Mouse (Mus musculus) gastrocnemius, adult 18-20 months (tissue): ENCODE measurements around the gene Fxr2. TPM values are rescaled to one million over a fixed set of nuclear protein-coding genes. Genes with fewer than 3 reads are reported as not detected.

ENCODE experiments used
- DNase-seq: peaks from one replicate; pipeline ENCODE4 v3.0.0; 2021; ENCODE audit warnings: low spot score
- long read RNA-seq, 2 experiments: library from polyadenylated mRNA; stranded (forward); transcript quantifications; one replicate each; pipeline ENCODE4 v2.0.0; 2021
- total RNA-seq, 2 experiments: library from RNA; stranded (reverse); gene quantifications; 2 replicates each; pipeline ENCODE4 v1.2.3; 2021

Gene Fxr2
- total RNA-seq = 100 to 1,000 TPM; 101 to 106 TPM
- long read RNA-seq, experiment 1, transcript Fxr2-201 (17 exons, 2,951 nt) = major isoform, 205 of 242 reads
- long read RNA-seq, experiment 1, partial matches to known transcripts = 30 of 242 reads
- long read RNA-seq, experiment 1, other reads (novel, unspliced or antisense) = 7 of 242 reads
- long read RNA-seq, experiment 2, transcript Fxr2-201 (17 exons, 2,951 nt) = major isoform, 211 of 252 reads
- long read RNA-seq, experiment 2, partial matches to known transcripts = 33 of 252 reads
- long read RNA-seq, experiment 2, other reads (novel, unspliced or antisense) = 8 of 252 reads

DNA sequence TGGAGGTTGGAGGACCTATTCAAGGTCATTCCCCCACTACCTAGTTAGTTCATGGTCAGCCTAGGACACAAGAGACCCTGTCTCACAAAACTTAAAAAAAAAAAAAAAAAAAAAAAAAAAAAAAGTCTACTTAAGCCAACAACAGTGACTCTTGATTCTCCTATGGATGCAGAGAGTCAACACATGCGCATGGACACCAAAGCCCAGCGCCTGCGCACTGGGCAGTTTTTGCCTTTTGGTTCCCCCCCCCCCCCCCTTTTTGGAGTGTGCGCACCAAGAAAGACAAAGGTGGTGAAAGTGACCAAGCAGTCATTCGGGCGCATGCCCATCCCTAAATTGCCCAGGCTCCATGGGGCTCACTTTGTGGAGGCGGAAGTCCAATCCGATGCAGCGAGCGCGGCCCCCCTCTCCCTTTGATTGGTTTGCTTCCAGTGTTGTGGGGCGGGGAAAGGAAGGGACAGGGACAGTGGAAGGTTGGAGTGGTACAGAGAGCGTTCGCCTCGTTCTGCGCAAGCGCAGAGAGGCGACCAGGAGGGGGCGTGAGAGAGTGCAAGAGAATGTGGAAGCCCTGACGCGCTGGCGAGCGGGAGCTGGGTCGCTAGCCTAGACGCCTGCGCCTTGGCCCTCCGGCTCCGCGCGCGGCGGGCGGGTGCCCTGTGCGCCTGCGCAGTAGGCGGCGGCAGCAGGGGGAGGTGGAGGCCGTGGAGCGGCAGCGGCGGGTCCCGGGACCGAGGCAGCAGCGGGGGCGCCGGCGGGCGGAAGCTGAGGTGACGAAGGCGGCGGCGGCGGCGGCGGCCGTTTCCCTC is at the start of gene Fxr2:
Gene Fxr2 (plus strand): TSS at position 707 of the 806 bp plus-strand sequence.
- peak; percentile 100 for DNase-seq

DNA sequence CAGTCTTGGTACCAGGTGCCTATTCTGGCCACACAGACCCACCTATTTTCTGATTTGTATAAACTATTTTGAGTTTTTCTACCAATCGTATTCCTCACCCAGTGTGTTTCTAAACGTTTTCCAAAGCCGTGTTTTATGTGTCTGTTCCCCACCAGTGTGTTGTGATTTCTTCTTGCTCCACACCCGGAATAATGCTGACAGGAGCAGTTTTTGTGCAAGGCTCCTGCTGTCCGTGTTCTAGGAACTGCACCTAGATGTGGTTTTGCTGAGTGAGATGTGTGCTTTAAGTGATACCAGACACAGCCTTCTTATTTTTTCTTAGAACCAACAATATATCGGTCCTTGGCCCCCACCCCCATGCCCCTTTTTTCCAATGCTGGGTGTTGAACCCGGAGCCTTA is 48.8 kb upstream of the Fxr2 start:
- no peak for DNase-seq

- no peak for DNase-seq
These were observed 47.9 kb upstream of the Fxr2 start for GRCm38 (mm10) chr11:69584937-69585336.

DNA sequence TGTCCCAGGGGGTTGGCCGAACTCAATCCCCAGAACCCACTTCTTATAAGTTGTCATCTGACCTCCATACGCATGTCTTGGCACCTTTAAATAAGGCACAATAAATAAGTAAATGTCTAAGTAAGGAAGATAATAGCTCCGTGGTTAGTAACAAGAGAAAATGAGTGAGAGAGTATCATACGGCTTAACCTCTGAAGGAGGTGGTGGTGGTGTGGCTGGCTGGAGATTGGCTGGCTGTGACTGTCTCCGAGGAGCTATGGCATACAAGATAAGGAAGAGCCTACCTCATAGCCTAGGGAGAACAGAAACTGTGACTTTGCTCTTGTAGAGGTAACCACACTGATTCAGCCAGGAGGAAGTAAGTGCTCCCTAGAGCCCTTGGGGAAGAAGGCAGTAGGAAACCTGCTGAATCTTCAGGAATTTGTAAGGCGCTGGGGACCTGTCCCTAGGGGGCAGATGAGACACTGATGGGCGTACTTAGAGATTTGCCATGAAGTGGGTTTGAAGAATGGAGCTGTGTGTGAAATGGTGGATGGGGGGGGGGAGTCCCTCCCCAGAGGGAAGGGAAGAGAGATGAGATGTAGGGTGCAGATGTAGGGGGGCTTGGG is 47.0 kb upstream of the Fxr2 start:
- DNase-seq = no peak

GRCm38 (mm10) chr11:69589207-69589834 is 43.5 kb upstream of the Fxr2 start:
- DNase-seq = no peak

GRCm38 (mm10) chr11:69590622-69591021 is 42.2 kb upstream of the Fxr2 start:
- DNase-seq = no peak

- peak; percentile 76 for DNase-seq
These were observed 41.4 kb upstream of the Fxr2 start for GRCm38 (mm10) chr11:69591424-69591823.

DNA sequence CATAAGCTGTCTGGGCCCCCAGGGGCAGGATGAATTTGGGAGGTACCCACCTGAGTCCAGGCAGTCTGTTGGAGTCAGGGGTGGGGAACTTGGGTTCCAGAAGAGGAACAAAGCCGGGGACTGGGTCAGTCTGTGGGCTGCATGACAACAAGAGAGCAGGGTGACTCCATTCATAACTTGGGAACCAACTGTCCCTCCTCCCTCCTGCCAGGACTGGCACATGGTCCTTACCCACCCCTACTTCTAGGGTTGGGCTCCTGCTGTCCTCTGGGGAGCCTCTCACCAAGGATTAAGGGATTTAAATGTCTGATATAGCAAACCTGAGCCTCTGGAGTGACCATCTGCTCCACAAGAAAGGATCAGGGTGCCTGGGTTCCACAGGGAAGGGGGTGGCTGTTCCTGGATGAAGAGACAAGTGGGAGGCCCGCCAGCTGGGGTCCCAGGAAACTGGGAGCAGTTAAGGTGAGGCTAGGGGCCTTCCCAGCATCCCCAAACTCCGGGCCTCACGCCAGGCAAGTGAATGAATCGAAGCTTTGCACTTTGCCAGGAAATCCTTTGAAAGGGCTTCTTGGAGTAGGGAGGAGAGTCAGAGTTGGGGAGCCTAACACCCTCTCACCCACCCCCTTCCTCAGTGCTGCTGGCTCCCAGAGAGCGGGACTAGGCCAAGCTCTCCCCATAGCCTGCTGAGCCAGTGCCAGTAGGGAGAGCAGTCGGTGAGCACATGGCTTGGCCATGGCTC is 40.7 kb upstream of the Fxr2 start:
- DNase-seq = peak; percentile 58

DNA sequence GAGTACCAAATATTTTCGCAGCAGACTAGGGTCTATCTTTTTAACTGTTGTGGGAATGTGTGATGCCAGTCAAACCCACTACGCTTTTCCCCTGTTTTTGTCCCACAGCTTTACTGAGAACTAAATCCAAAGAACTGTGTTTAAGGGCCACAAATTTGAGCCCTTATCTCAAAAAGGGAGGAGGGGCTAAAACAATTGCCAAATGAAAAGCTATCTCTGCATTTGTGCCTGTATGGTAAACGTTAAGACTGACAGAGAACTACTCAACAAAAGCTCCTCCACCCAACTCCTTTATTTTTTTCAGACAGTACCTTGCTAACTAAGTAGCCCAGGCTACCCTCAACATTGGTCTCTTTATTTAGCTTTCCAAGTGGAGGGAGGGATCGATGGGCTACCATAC is 40.0 kb upstream of the Fxr2 start:
- DNase-seq = no peak

DNA sequence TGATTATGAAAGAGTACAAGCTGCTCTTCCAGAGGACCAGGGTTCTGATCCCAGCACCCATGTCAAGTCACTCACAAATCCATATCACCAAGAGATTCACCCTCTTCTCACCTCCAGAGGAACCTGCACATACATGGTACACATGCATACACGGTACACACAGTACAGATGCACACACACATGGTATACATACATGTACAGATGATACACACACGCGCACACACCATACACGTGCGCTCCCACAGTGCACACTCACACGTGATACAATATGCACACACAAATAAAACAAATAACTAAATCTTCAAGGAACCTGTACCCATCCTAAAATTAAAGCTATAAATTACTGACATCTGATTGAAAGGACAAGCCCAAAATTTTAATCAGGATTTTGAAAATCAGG is 37.9 kb upstream of the Fxr2 start:
- no peak for DNase-seq

DNA sequence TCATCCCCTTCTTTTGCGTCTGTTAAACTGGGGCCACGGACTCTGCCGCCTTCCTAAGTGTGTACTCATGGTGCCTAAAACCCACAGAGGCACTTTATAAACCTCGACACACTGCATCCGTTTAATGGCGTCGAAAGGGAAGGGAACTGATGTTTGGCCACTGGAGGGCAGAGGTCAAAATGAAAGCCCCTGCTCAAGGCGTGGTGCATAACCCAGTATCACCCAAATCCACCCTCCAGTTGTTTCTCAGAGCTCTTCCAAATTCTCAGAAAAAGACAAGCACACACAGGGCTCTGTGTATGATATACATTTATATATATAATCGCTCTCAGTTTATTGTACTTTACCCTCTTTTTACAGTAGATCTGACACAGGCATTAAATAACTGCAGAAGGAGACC is 33.4 kb upstream of the Fxr2 start:
- no peak for DNase-seq

- DNase-seq = peak; percentile 77
These were observed 32.7 kb upstream of the Fxr2 start for GRCm38 (mm10) chr11:69600098-69600497.

DNA sequence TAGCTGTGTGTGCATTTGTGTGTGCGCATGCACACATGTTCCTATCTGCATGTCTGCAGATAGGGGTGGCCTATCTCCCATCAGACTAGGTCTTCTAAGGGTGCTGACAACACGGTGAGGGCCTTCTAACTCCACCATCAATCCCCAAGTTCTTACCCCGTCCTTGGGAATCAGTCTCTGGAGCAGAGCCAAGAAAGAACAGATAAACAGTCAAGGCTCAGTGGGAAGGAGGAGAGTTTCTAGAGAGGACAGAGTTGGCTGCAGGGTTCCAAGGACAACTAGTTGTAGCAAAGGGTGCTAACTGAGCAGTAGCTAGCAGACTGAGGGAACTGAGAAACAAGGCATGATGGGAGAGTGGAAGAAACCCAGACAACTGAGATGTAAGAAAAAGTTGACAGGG is 31.0 kb upstream of the Fxr2 start:
- DNase-seq = no peak

- peak; percentile 25 for DNase-seq
These were observed 29.3 kb upstream of the Fxr2 start for GRCm38 (mm10) chr11:69603516-69603915.

- DNase-seq = no peak
These were observed 28.4 kb upstream of the Fxr2 start for GRCm38 (mm10) chr11:69604347-69604746.

- peak; percentile 22 for DNase-seq
These were observed 27.8 kb upstream of the Fxr2 start for GRCm38 (mm10) chr11:69604795-69605664.

GRCm38 (mm10) chr11:69605726-69606490 is 26.9 kb upstream of the Fxr2 start, which contains the start of gene Atp1b2:
TSS of gene Atp1b2 (minus strand) at chr11:69605942.
- peak; percentile 74 for DNase-seq

DNA sequence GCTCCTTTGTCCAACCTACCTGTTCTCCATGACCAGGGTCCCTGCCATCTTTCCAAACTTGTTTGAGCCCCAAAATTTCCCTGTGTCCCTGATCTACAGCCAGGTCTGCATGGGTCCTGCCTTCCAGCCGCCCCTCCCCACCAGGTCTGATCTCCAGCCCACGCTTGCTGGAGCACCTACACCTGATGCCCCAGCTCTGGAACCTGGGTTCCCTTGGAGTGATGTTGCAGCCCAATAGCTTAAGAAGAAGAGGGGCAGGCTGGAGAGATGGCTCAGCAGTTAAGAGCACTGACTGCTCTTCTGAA is 26.3 kb upstream of the Fxr2 start:
- DNase-seq = no peak

GRCm38 (mm10) chr11:69606832-69607231 is 26.0 kb upstream of the Fxr2 start:
- DNase-seq = no peak

DNA sequence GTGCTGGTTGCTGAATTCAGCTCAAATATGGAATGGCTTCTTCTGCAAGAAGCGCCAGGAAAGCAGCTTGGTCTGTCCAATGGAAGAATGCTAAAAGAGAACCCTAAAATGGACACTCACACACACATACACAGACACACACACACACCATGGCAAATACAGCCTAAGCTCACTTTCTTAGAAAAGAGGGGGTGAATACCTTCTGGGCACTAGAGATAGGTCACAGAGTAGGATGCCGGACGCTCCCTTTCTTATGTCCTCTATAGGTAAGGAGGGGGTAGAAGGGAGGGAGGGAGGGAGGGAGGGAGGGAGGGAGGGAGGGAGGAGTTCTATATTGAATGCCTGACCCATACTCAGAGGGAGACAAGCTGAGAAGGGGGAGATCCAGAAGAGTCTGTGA is 24.3 kb upstream of the Fxr2 start:
- no peak for DNase-seq
